Mouse (Mus musculus): ENCODE results near the gene Tom1. TPM values are rescaled to one million over a fixed set of nuclear protein-coding genes. Genes with fewer than 3 reads are reported as not detected.

Tom1 gene
- polyA plus RNA-seq, 1 experiment from 2014 or later: 24.1 TPM

DNA sequence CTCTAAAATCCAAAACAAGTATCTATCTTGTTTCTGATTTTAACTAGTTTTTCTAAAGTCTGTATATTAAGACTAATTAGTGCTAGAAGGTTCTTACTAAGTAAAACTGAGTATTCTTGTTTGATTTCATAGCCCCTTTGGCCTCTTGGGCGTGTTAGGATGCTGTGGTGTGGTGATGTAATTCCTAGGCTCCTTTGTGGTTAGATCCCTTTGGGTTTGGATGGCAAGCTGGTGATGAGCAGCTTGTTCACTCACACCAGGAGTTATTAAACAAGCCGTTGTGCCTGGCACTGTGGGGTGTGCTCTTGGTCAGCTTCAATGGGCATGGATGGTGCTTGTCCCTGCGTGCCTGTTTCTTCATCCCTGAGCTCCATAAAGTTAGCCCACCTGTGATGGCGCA is 19.8 kb downstream of the Tom1 start:
- Histone ChIP-seq H3K4me1 (ENCODE audit: control insufficient read depth, insufficient read depth, low read length) (no peaks in the 10 kb centered on the region), H3K9me3 (ENCODE audit: control insufficient read depth, low read depth, low read length) (no peaks in the 10 kb centered on the region), H3K4me2 (replicated peaks; ENCODE audit: low read depth, low read length) (no peak overlapping the region), H3K9ac (replicated peaks; ENCODE audit: low read depth, low read length) (no peak overlapping the region), H3K4me3 (ENCODE audit: low read depth, low read length) (no peak overlapping the region), H3K36me3 (ENCODE audit: control insufficient read depth, insufficient read depth, low read length) (peaks cover 4% of the 10 kb centered on the region; the same call in 1 of the 2 replicates), H3K27me3 (ENCODE audit: control insufficient read depth, insufficient read depth, low read length) (no peaks in the 10 kb centered on the region), H3K27ac (ENCODE audit: low read length) (no peak overlapping the region)
- WGBS: 90% methylated on average over 4 of the region's 4 CpGs
- ATAC-seq (ENCODE audit: insufficient number of reproducible peaks, insufficient read depth, low FRiP score, low read depth): no peak

DNA sequence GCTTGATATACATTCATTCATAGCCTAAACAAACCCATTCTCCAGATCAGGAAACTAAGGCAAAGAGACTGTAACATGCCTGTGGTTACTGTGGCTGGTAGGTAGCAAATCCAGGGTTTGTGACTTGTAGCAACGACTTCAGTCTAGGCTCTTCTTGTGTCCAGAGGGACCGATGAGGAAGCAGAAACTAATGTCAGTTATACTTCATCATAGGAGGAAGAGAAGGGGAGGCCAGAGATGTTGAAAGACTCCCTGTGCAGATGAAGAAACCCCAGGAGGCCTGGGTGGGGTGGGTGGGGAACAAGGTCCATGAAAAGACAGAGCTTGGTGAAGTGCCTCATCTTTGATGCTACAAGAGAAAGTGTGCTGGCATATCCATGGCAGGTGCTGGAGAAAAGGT is 22.2 kb downstream of the Tom1 start:
- no peaks in the 10 kb centered on the region for H3K9me3 ChIP-seq (ENCODE audit: control insufficient read depth, low read depth, low read length)
- H3K4me3 ChIP-seq (ENCODE audit: low read depth, low read length): no peak overlapping the region
- H3K27me3 ChIP-seq (ENCODE audit: control insufficient read depth, insufficient read depth, low read length): no peaks in the 10 kb centered on the region
- no peak for ATAC-seq (ENCODE audit: insufficient number of reproducible peaks, insufficient read depth, low FRiP score, low read depth)
- no peak overlapping the region for H3K4me2 ChIP-seq (replicated peaks; ENCODE audit: low read depth, low read length)
- no peaks in the 10 kb centered on the region for H3K4me1 ChIP-seq (ENCODE audit: control insufficient read depth, insufficient read depth, low read length)
- 88% methylated on average over 2 of the region's 2 CpGs for WGBS
- H3K27ac ChIP-seq (ENCODE audit: low read length): no peak overlapping the region
- H3K36me3 ChIP-seq (ENCODE audit: control insufficient read depth, insufficient read depth, low read length): peaks cover 4% of the 10 kb centered on the region; the same call in 1 of the 2 replicates
- H3K9ac ChIP-seq (replicated peaks; ENCODE audit: low read depth, low read length): no peak overlapping the region

DNA sequence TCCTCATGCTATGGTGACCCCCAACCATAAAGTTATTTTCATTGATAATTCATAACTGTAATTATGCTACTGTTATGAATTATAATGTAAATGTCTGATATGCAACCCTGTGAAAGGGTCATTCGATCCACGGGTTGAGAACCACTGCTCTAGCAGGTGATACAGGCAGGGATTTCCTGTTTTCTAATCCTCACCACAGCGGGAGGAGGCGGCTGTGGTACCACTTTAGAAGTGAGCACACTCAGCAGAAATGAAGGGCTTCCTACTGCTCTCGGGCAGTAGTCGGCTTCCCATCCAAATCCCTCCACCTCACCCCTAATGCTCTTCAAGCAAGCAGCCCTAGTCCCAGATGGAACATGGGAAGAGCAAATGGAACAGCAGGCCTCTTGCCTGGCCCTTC is 26.5 kb downstream of the Tom1 start:
- no peak overlapping the region for H3K27ac ChIP-seq (ENCODE audit: low read length)
- no peaks in the 10 kb centered on the region for H3K9me3 ChIP-seq (ENCODE audit: control insufficient read depth, low read depth, low read length)
- H3K4me2 ChIP-seq (replicated peaks; ENCODE audit: low read depth, low read length): no peak overlapping the region
- H3K4me3 ChIP-seq (ENCODE audit: low read depth, low read length): no peak overlapping the region
- no peaks in the 10 kb centered on the region; the same call in 1 of the 2 replicates for H3K36me3 ChIP-seq (ENCODE audit: control insufficient read depth, insufficient read depth, low read length)
- ATAC-seq (ENCODE audit: insufficient number of reproducible peaks, insufficient read depth, low FRiP score, low read depth): no peak
- 69% methylated on average over 6 of the region's 6 CpGs for WGBS
- no peak overlapping the region for H3K9ac ChIP-seq (replicated peaks; ENCODE audit: low read depth, low read length)
- H3K4me1 ChIP-seq (ENCODE audit: control insufficient read depth, insufficient read depth, low read length): no peaks in the 10 kb centered on the region
- no peaks in the 10 kb centered on the region for H3K27me3 ChIP-seq (ENCODE audit: control insufficient read depth, insufficient read depth, low read length)

DNA sequence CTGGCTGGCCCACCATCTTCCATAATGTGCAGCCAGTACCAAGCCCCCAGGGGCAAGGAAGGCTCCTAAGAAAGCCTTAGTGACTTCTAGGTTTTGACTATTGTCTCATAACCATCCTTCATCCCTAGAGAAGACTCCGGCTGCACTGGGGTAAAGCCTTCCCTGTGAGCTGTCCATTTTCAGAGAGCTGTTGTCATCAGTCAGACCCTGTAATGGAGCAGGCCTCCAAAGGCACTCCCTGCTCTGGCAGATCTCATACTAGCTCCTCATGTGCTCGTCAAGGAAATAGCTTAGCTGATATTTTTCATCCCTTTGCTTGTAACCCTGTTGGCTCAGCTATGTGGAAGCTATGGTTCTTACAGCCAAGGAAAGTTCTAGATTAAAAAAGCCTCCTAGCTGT is 27.3 kb downstream of the Tom1 start:
- Histone ChIP-seq H3K4me2 (replicated peaks; ENCODE audit: low read depth, low read length) (no peak overlapping the region), H3K27me3 (ENCODE audit: control insufficient read depth, insufficient read depth, low read length) (no peaks in the 10 kb centered on the region), H3K9me3 (ENCODE audit: control insufficient read depth, low read depth, low read length) (no peaks in the 10 kb centered on the region), H3K9ac (replicated peaks; ENCODE audit: low read depth, low read length) (no peak overlapping the region), H3K36me3 (ENCODE audit: control insufficient read depth, insufficient read depth, low read length) (no peaks in the 10 kb centered on the region; the same call in 1 of the 2 replicates), H3K4me3 (ENCODE audit: low read depth, low read length) (no peak overlapping the region), H3K4me1 (ENCODE audit: control insufficient read depth, insufficient read depth, low read length) (no peaks in the 10 kb centered on the region), H3K27ac (ENCODE audit: low read length) (no peak overlapping the region)
- no peak for ATAC-seq (ENCODE audit: insufficient number of reproducible peaks, insufficient read depth, low FRiP score, low read depth)
- WGBS: 78% methylated on average over 2 of the region's 2 CpGs

DNA sequence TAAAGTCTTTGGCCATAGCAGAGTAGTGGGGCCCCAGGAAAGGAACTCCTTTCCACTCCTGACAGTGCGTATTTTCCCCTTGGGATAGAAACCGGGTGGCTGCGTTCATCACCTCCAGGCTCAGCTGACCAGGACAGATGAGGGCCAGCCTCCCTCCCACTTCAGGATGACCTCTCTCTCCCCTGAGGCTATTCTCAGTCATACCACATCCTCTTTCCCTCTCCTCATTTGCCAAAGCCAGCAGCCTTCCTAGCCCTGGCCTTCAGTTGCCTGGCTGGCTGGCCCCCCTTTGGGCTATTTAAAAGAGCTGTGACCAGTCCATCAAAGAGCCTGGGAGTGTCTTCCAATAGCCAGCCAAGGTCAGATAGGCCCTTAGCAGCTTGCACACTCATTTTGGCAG is 29.8 kb downstream of the Tom1 start:
- no peak overlapping the region for H3K9ac ChIP-seq (replicated peaks; ENCODE audit: low read depth, low read length)
- H3K27me3 ChIP-seq (ENCODE audit: control insufficient read depth, insufficient read depth, low read length): no peaks in the 10 kb centered on the region
- H3K4me3 ChIP-seq (ENCODE audit: low read depth, low read length): no peak overlapping the region
- H3K27ac ChIP-seq (ENCODE audit: low read length): no peak overlapping the region
- no peak for ATAC-seq (ENCODE audit: insufficient number of reproducible peaks, insufficient read depth, low FRiP score, low read depth)
- no peaks in the 10 kb centered on the region for H3K9me3 ChIP-seq (ENCODE audit: control insufficient read depth, low read depth, low read length)
- H3K4me2 ChIP-seq (replicated peaks; ENCODE audit: low read depth, low read length): no peak overlapping the region
- no peaks in the 10 kb centered on the region; the same call in 1 of the 2 replicates for H3K36me3 ChIP-seq (ENCODE audit: control insufficient read depth, insufficient read depth, low read length)
- no peaks in the 10 kb centered on the region for H3K4me1 ChIP-seq (ENCODE audit: control insufficient read depth, insufficient read depth, low read length)
- 80% methylated on average over 3 of the region's 3 CpGs for WGBS

DNA sequence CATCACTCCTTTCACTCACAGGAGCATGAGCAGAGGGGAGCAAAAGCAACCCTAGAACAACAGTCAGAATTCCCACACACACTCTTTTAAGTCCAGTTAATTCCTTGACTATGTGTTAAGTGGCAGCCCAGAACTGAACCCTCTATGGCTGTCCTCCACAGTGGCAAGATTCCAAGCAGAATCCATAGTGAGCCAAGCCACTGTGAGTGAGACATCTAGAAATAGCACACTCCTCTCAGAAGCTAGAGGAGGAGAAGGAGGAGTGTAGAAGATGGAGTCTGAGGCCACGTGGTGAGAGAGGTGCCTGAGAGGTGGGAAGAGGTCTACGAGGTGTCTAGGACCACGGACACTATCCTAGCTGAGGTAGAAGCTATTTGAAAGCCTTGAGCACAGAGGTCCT is 31.3 kb downstream of the Tom1 start:
- Histone ChIP-seq H3K27me3 (ENCODE audit: control insufficient read depth, insufficient read depth, low read length) (no peaks in the 10 kb centered on the region), H3K9ac (replicated peaks; ENCODE audit: low read depth, low read length) (no peak overlapping the region), H3K4me2 (replicated peaks; ENCODE audit: low read depth, low read length) (no peak overlapping the region), H3K4me1 (ENCODE audit: control insufficient read depth, insufficient read depth, low read length) (no peaks in the 10 kb centered on the region), H3K9me3 (ENCODE audit: control insufficient read depth, low read depth, low read length) (no peaks in the 10 kb centered on the region), H3K27ac (ENCODE audit: low read length) (no peak overlapping the region), H3K4me3 (ENCODE audit: low read depth, low read length) (no peak overlapping the region), H3K36me3 (ENCODE audit: control insufficient read depth, insufficient read depth, low read length) (no peaks in the 10 kb centered on the region; the same call in 1 of the 2 replicates)
- no peak for ATAC-seq (ENCODE audit: insufficient number of reproducible peaks, insufficient read depth, low FRiP score, low read depth)
- 91% methylated on average over 3 of the region's 3 CpGs for WGBS

DNA sequence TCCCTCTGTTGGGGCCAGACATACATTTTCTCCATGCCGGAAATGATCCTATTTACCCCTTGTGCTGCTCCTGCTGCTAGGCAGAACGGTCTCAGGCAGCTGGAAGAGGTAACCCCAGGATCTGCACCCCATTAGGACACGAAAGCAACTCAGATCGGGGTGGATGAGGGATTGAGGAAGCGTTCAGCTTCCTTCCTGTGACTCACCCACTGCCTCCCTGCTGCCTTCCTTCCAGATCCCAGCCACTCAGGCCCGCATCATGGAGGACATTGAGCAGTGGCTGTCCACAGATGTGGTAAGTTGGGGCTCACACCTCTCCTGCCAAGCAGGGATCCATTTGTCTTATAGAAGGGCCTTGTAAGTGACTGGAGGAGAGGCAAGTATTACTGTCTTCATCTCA is 33.8 kb downstream of the Tom1 start:
- no peak for ATAC-seq (ENCODE audit: insufficient number of reproducible peaks, insufficient read depth, low FRiP score, low read depth)
- H3K4me1 ChIP-seq (ENCODE audit: control insufficient read depth, insufficient read depth, low read length): no peaks in the 10 kb centered on the region

DNA sequence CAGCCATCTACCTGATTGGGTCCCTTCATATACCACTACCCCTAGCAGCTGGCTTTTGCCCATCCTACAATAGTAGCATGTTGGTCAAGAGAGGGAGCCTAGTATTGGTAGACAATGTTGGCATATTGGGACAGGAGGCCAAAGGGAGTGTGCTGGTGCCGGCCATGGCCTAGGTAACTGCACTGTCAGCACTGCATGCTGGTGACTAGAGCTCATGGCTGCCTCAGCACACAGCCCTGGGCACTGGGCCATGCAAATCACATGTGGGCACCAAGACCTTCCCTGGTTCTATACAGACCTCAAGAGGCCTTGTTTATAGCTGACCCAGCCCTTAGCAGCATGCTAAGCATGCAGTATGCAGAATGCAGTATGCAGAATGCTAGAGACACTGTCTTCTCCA is 36.8 kb downstream of the Tom1 start:
- no peaks in the 10 kb centered on the region for H3K4me1 ChIP-seq (ENCODE audit: control insufficient read depth, insufficient read depth, low read length)
- H3K4me3 ChIP-seq (ENCODE audit: low read depth, low read length): no peak overlapping the region
- no peak overlapping the region for H3K9ac ChIP-seq (replicated peaks; ENCODE audit: low read depth, low read length)
- no peak overlapping the region for H3K4me2 ChIP-seq (replicated peaks; ENCODE audit: low read depth, low read length)
- WGBS: 83% methylated on average over 1 of the region's 1 CpGs
- no peaks in the 10 kb centered on the region for H3K36me3 ChIP-seq (ENCODE audit: control insufficient read depth, insufficient read depth, low read length)
- no peak for ATAC-seq (ENCODE audit: insufficient number of reproducible peaks, insufficient read depth, low FRiP score, low read depth)
- no peaks in the 10 kb centered on the region for H3K9me3 ChIP-seq (ENCODE audit: control insufficient read depth, low read depth, low read length)
- no peaks in the 10 kb centered on the region for H3K27me3 ChIP-seq (ENCODE audit: control insufficient read depth, insufficient read depth, low read length)
- no peak overlapping the region for H3K27ac ChIP-seq (ENCODE audit: low read length)

More for the DNA sequence above, 33.8 kb downstream of the Tom1 start:
- no peaks in the 10 kb centered on the region for H3K27me3 ChIP-seq (ENCODE audit: control insufficient read depth, insufficient read depth, low read length)
- no peaks in the 10 kb centered on the region for H3K9me3 ChIP-seq (ENCODE audit: control insufficient read depth, low read depth, low read length)
- H3K9ac ChIP-seq (replicated peaks; ENCODE audit: low read depth, low read length): no peak overlapping the region
- H3K4me2 ChIP-seq (replicated peaks; ENCODE audit: low read depth, low read length): no peak overlapping the region
- 85% methylated on average over 6 of the region's 6 CpGs for WGBS
- H3K4me3 ChIP-seq (ENCODE audit: low read depth, low read length): no peak overlapping the region
- H3K27ac ChIP-seq (ENCODE audit: low read length): no peak overlapping the region
- no peaks in the 10 kb centered on the region; the same call in 1 of the 2 replicates for H3K36me3 ChIP-seq (ENCODE audit: control insufficient read depth, insufficient read depth, low read length)

DNA sequence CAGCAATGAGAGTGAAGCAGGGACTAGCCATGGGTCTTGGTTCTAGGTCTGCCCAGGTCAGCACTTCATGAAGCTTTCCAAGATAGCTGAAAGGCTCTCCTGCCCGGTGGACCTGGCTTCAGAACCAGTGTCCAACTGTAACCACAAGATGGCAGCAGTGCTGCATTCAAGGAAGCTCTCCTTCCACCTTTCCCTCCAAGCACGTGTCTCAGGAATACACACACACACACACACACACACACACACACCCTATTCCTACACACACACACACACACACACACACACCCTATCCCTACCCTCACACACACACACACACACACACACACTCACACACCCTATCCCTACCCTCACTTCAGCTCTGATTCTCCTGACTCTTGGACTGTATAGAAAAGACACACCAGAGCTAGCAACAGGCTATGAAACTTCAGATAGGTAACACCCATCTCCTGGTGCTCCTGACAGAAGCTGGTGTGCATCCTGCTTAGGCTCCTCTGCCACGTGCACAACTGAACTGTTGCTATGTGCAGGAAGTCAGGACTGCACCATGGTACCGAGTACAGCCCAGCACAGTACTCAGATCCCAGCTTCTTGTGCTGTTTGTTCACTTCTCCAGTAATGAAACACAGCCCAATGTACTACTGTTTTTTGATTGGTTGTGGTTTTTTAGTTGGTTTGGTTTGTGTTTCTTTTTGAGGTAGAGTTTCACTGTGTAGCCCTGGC is 38.3 kb downstream of the Tom1 start:
- H3K4me2 ChIP-seq (replicated peaks; ENCODE audit: low read depth, low read length): no peak overlapping the region
- whole genome bisulfite sequencing: 26% methylated on average over 4 of the region's 4 CpGs
- no peak overlapping the region for H3K4me3 ChIP-seq (ENCODE audit: low read depth, low read length)
- no peaks in the 10 kb centered on the region for H3K27me3 ChIP-seq (ENCODE audit: control insufficient read depth, insufficient read depth, low read length)
- no peak overlapping the region for H3K27ac ChIP-seq (ENCODE audit: low read length)
- ATAC-seq (ENCODE audit: insufficient number of reproducible peaks, insufficient read depth, low FRiP score, low read depth): peak; percentile 78
- H3K9me3 ChIP-seq (ENCODE audit: control insufficient read depth, low read depth, low read length): no peaks in the 10 kb centered on the region
- no peaks in the 10 kb centered on the region for H3K36me3 ChIP-seq (ENCODE audit: control insufficient read depth, insufficient read depth, low read length)
- H3K4me1 ChIP-seq (ENCODE audit: control insufficient read depth, insufficient read depth, low read length): no peaks in the 10 kb centered on the region
- no peak overlapping the region for H3K9ac ChIP-seq (replicated peaks; ENCODE audit: low read depth, low read length)

All from stomach, embryonic 14.5 days (tissue).